Mouse (Mus musculus) lung, postnatal 0 days (tissue): ENCODE measurements around the gene 1700125H20Rik. TPM values are rescaled to one million over a fixed set of nuclear protein-coding genes. Genes with fewer than 3 reads are reported as not detected.
"Not testable (repeated sequence)": the region's sequence is repeated elsewhere in the genome, so short reads cannot be mapped to it uniquely, and the experiment has no call there.

Source experiments
- ATAC-seq: fragments of 200-750 bp; cut with Nextera tagmentation; 2 replicates; pipeline ENCODE4 v1.8.0; 2017; ENCODE audit warnings: moderate library complexity
- DNase-seq: peaks from one replicate; pipeline ENCODE4 v3.0.0-alpha.2; 2016; ENCODE audit warnings: low spot score
- H3K27ac ChIP-seq: fragments of 300-500 bp; sonication (generic); 2 replicates; pipeline ENCODE4 v1.5.1; 2014; ENCODE audit warnings: antibody characterized with exemption, mild to moderate bottlenecking, low read length, mixed read lengths
- H3K27me3 ChIP-seq: fragments of 300-500 bp; sonication (generic); replicated peaks from 2 replicates; pipeline ENCODE4 v1.6.1; 2014; ENCODE audit warnings: low read length, mixed read lengths; ENCODE audit not compliant: insufficient read depth
- H3K36me3 ChIP-seq: fragments of 300-500 bp; sonication (generic); 2 replicates; pipeline ENCODE4 v1.6.1; 2014; ENCODE audit warnings: low read length, mixed read lengths; ENCODE audit not compliant: insufficient read depth
- H3K4me1 ChIP-seq: fragments of 300-500 bp; sonication (generic); 2 replicates; pipeline ENCODE4 v1.6.1; 2014; ENCODE audit warnings: antibody characterized with exemption, low read depth, low read length, mixed read lengths; ENCODE audit not compliant: insufficient read depth
- H3K4me2 ChIP-seq: fragments of 300-500 bp; sonication (generic); replicated peaks from 2 replicates; pipeline ENCODE4 v1.6.1; 2014; ENCODE audit warnings: low read depth, mild to moderate bottlenecking, low read length, moderate library complexity, mixed read lengths
- H3K4me3 ChIP-seq: fragments of 300-500 bp; sonication (generic); 2 replicates; pipeline ENCODE4 v1.5.1; 2014; ENCODE audit warnings: low read depth, low read length
- H3K9ac ChIP-seq: fragments of 300-500 bp; sonication (generic); replicated peaks from 2 replicates; pipeline ENCODE4 v1.6.1; 2014; ENCODE audit warnings: low read depth, mild to moderate bottlenecking
- H3K9me3 ChIP-seq: fragments of 300-500 bp; sonication (generic); 2 replicates; pipeline ENCODE4 v1.6.1; 2016; ENCODE audit warnings: low read length, mixed read lengths
- CTCF ChIP-seq: IDR thresholded peaks from 2 replicates; pipeline ENCODE4 v1.5.1; 2016; ENCODE audit warnings: antibody characterized with exemption, mild to moderate bottlenecking
- EP300 ChIP-seq: IDR thresholded peaks from 2 replicates; pipeline ENCODE4 v1.6.1; 2016; ENCODE audit warnings: antibody characterized with exemption, mild to moderate bottlenecking, control low read depth
- WGBS: fragments of 180-500 bp; shearing (Covaris S2); extraction: QIAGEN DNeasy Blood & Tissue Kit; methylation state at CpG from one replicate; pipeline ENCODE4 v1.1.7; 2014; 5-methylcytosine and 5-hydroxymethylcytosine counted together
- polyA plus RNA-seq: library from polyadenylated mRNA; unstranded; fragments of >200 nt; fragmentation: Nextera tagmentation; extraction: Ambion mirVana; gene quantifications from 2 replicates; pipeline ENCODE4 v1.2.1, GENCODE M21; 2015

Gene 1700125H20Rik
- polyA plus RNA-seq, 1 experiment from 2014 or later: 0.24 TPM

GRCm38 (mm10) chr11:85138776-85139474 lies 31.3 kb upstream of the 1700125H20Rik start:
- H3K27ac ChIP-seq: peak overlapping the region; percentile 85; the same call in 1 of the 2 replicates
- peak overlapping the region; percentile 88 for H3K4me2 ChIP-seq
- H3K4me3 ChIP-seq: peak overlapping the region; percentile 87
- H3K9me3 ChIP-seq: no peaks in the 10 kb centered on the region
- H3K27me3 ChIP-seq: no peaks in the 10 kb centered on the region
- no peak for ATAC-seq
- WGBS: 3% methylated on average over 17 of the region's 17 CpGs
- no peaks in the 10 kb centered on the region for H3K36me3 ChIP-seq
- peak; percentile 14 for DNase-seq
- no peaks in the 10 kb centered on the region; the same call in 1 of the 2 replicates for H3K4me1 ChIP-seq
- TF ChIP-seq EP300: no peak
- TF ChIP-seq CTCF: no peak
- H3K9ac ChIP-seq: peak overlapping the region; percentile 76

- DNase-seq: peak; percentile 99
- H3K4me3 ChIP-seq: peak within 1 kb of the TSS; percentile 87
- no peaks in the 10 kb centered on the region for H3K36me3 ChIP-seq
- peak; percentile 99 for ATAC-seq
- H3K9me3 ChIP-seq: no peaks in the 10 kb centered on the region
- H3K9ac ChIP-seq: peak within 1 kb of the TSS; percentile 76
- H3K4me1 ChIP-seq: no peaks in the 10 kb centered on the region; the same call in 1 of the 2 replicates
- peak within 1 kb of the TSS; percentile 88 for H3K4me2 ChIP-seq
- peak within 1 kb of the TSS; percentile 85 for H3K27ac ChIP-seq
- TF ChIP-seq CTCF: peak; percentile 35
- TF ChIP-seq EP300: no peak
- no peaks in the 10 kb centered on the region for H3K27me3 ChIP-seq
- WGBS: under 1% methylated on average over 65 of the region's 94 CpGs
These were observed 30.3 kb upstream of the 1700125H20Rik start, which contains the start of gene Usp32 for GRCm38 (mm10) chr11:85139581-85140540. Usp32 (minus strand) TSS chr11:85140161.

- Histone ChIP-seq H3K27ac (no peak overlapping the region), H3K36me3 (no peaks in the 10 kb centered on the region), H3K4me3 (no peak overlapping the region), H3K4me2 (no peak overlapping the region), H3K4me1 (no peaks in the 10 kb centered on the region), H3K27me3 (no peaks in the 10 kb centered on the region), H3K9ac (no peak overlapping the region), H3K9me3 (no peaks in the 10 kb centered on the region)
- no peak for TF ChIP-seq CTCF
- TF ChIP-seq EP300: no peak
- no peak for ATAC-seq
- WGBS: 84% methylated on average over 2 of the region's 2 CpGs
- DNase-seq: no peak
These were observed 17.8 kb upstream of the 1700125H20Rik start for GRCm38 (mm10) chr11:85152256-85152930.

GRCm38 (mm10) chr11:85157301-85157700 lies 12.9 kb upstream of the 1700125H20Rik start:
- no peaks in the 10 kb centered on the region for H3K4me1 ChIP-seq
- ATAC-seq: no peak
- H3K27ac ChIP-seq: no peak overlapping the region
- H3K4me2 ChIP-seq: no peak overlapping the region
- no peaks in the 10 kb centered on the region for H3K27me3 ChIP-seq
- 50% methylated on average over 2 of the region's 2 CpGs for WGBS
- no peak overlapping the region for H3K9ac ChIP-seq
- no peak for DNase-seq
- H3K4me3 ChIP-seq: no peak overlapping the region
- H3K36me3 ChIP-seq: no peaks in the 10 kb centered on the region
- no peaks in the 10 kb centered on the region for H3K9me3 ChIP-seq
- TF ChIP-seq CTCF: no peak
- no peak for TF ChIP-seq EP300

- not testable (repeated sequence) for H3K4me1 ChIP-seq, H3K9me3 ChIP-seq, H3K4me3 ChIP-seq, H3K27ac ChIP-seq, H3K36me3 ChIP-seq, ATAC-seq, H3K9ac ChIP-seq, H3K27me3 ChIP-seq, H3K4me2 ChIP-seq, DNase-seq
- 77% methylated on average over 1 of the region's 1 CpGs for WGBS
These were observed 7.2 kb upstream of the 1700125H20Rik start for GRCm38 (mm10) chr11:85163014-85163413.

- no peak for DNase-seq
- no peaks in the 10 kb centered on the region for H3K27me3 ChIP-seq
- ATAC-seq: no peak
- no peaks in the 10 kb centered on the region for H3K4me1 ChIP-seq
- TF ChIP-seq CTCF: no peak
- TF ChIP-seq EP300: no peak
- H3K27ac ChIP-seq: no peak overlapping the region
- no peak overlapping the region for H3K9ac ChIP-seq
- H3K4me2 ChIP-seq: no peak overlapping the region
- no peak overlapping the region for H3K4me3 ChIP-seq
- H3K36me3 ChIP-seq: no peaks in the 10 kb centered on the region
- H3K9me3 ChIP-seq: no peaks in the 10 kb centered on the region
These were observed 5.8 kb upstream of the 1700125H20Rik start for GRCm38 (mm10) chr11:85164371-85164770.
